Mouse (Mus musculus): ENCODE data around the gene Phtf1. TPM values are rescaled to one million over a fixed set of nuclear protein-coding genes. Genes with fewer than 3 reads are reported as not detected.

Phtf1 gene
- 4.8 and 5.4 TPM in 2 replicates for polyA plus RNA-seq (2021; fragmentation: Nextera tagmentation)
- long read RNA-seq, experiment 1, partial matches to known transcripts: 11 of 20 reads
- long read RNA-seq, experiment 1, other reads (novel, unspliced or antisense): 6 of 20 reads
- long read RNA-seq, experiment 2, transcript Phtf1-202 (19 exons, 3,327 nt): major isoform, 26 of 50 reads
- long read RNA-seq, experiment 2, partial matches to known transcripts: 9 of 50 reads
- long read RNA-seq, experiment 2, other reads (novel, unspliced or antisense): 11 of 50 reads

DNA sequence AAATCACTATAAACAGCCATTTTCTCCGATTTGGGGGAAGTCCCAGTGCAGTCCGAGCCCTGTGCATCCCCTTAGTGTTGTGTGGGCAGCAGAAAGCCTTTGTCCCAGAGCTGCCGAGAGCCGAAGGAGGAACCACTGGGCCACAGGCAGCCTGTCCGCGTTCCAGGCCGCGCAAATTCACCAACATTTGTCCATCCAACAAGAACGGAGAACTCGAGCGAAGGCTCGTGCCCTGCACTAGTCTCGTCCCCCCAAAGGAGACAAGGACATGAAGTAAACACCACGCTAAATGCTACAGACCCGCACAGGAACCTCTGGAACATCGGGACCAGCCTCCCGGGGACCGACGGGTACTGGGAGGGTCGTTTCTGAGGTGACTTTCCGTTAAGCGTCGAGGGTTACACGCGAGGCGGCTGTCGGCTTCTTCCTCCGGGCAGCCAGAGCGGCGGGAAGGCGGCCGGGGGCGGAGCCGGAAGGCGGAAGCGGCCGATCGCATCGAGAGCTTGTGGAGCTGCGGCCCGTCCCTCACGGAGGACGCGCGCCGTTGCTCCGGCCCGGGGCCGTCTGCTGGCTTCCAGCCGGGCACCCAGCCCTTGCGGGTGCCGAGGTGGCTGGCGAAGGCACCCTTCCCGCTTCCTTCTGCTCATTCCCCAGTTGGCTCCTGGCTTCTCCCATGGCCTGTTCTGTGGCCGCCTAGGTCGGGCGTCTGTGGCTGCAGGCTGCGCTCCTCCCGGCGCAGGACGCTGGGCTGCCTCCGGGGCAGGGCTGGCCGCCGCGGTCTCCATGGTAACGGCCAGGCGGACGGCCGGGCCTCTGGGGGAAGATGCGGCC, at the start of gene Phtf1:
Gene Phtf1, plus strand, starts transcription at position 250 of the 831 bp plus-strand sequence.

Other genes with a start within 250 kb of the Phtf1 start
- 11.0 and 11.8 TPM in 2 replicates for gene Olfml3, start 230.1 kb upstream of the Phtf1 start, polyA plus RNA-seq (2021; fragmentation: Nextera tagmentation)
- gene Gm10964, start 228.7 kb upstream of the Phtf1 start, polyA plus RNA-seq (2021; fragmentation: Nextera tagmentation): not detected in 2 replicates
- gene Hipk1, start 176.5 kb upstream of the Phtf1 start, polyA plus RNA-seq (2021; fragmentation: Nextera tagmentation): 12.0 and 15.8 TPM in 2 replicates
- 3.6 and 5.9 TPM in 2 replicates for gene Dclre1b, start 158.7 kb upstream of the Phtf1 start, polyA plus RNA-seq (2021; fragmentation: Nextera tagmentation)
- gene Ap4b1, start 158.6 kb upstream of the Phtf1 start, polyA plus RNA-seq (2021; fragmentation: Nextera tagmentation): 11.1 and 12.2 TPM in 2 replicates
- gene Gm43064, start 158.5 kb upstream of the Phtf1 start, polyA plus RNA-seq (2021; fragmentation: Nextera tagmentation): 0.08 TPM in 1 of 2 replicates, not detected in the other
- 0.29 and 0.48 TPM in 2 replicates for gene Bcl2l15, start 135.5 kb upstream of the Phtf1 start, polyA plus RNA-seq (2021; fragmentation: Nextera tagmentation)
- 0.29 and 0.59 TPM in 2 replicates for gene Ptpn22, start 108.3 kb upstream of the Phtf1 start, polyA plus RNA-seq (2021; fragmentation: Nextera tagmentation)
- gene Rsbn1, start 54.0 kb upstream of the Phtf1 start, polyA plus RNA-seq (2021; fragmentation: Nextera tagmentation): 6.0 TPM in 2 replicates

Data from layer of hippocampus, adult 6 months (tissue).